Mouse (Mus musculus) spleen, adult 2 months (tissue): ENCODE results near the gene Zbtb49. TPM values are rescaled to one million over a fixed set of nuclear protein-coding genes. Genes with fewer than 3 reads are reported as not detected.
A peak's percentile ranks its signal among the peaks of the same experiment; 100 is the strongest.

Experiments used
- DNase-seq, 2 experiments: peaks; one replicate each; pipeline versions ENCODE4 v3.0.0 to v3.0.0-alpha.2; 2012 to 2021; ENCODE audit warnings: low spot score in 2 of 2, low read depth in 1 of 2
- H3K27ac ChIP-seq: fragments of 200-500 bp; 2 replicates; pipeline ENCODE4 v1.5.1; 2012; ENCODE audit warnings: low read length, inconsistent platforms; ENCODE audit not compliant: insufficient read depth
- H3K27me3 ChIP-seq: fragments of 200-500 bp; 2 replicates; pipeline ENCODE4 v1.6.1; 2012; ENCODE audit warnings: mild to moderate bottlenecking, moderate library complexity, low read length, inconsistent platforms; ENCODE audit not compliant: control insufficient read depth, insufficient read depth
- H3K36me3 ChIP-seq: fragments of 200-500 bp; 2 replicates; pipeline ENCODE4 v1.6.1; 2012; ENCODE audit warnings: mild to moderate bottlenecking, low read length, inconsistent platforms; ENCODE audit not compliant: control insufficient read depth, insufficient read depth
- H3K4me1 ChIP-seq: fragments of 200-500 bp; 2 replicates; pipeline ENCODE4 v1.6.1; 2011; ENCODE audit warnings: inconsistent platforms; ENCODE audit not compliant: control insufficient read depth, insufficient read depth, insufficient read length
- H3K4me3 ChIP-seq: fragments of 200-500 bp; 2 replicates; pipeline ENCODE4 v1.5.1; 2011; ENCODE audit warnings: mild to moderate bottlenecking, inconsistent platforms; ENCODE audit not compliant: insufficient read depth, insufficient read length; ENCODE audit errors: extremely low read depth
- CTCF ChIP-seq: fragments of 200-500 bp; IDR thresholded peaks from 2 replicates; pipeline ENCODE4 v1.5.1; 2011; ENCODE audit warnings: mild to moderate bottlenecking, inconsistent platforms; ENCODE audit not compliant: insufficient read depth, insufficient read length, insufficient replicate concordance; ENCODE audit errors: extremely low read depth
- POLR2A ChIP-seq: fragments of 200-500 bp; IDR thresholded peaks from 2 replicates; pipeline ENCODE4 v1.6.1; 2011; ENCODE audit warnings: low read depth, low read length, inconsistent platforms
- WGBS: fragments of 180-500 bp; shearing (Covaris S2); methylation state at CpG from one replicate; pipeline ENCODE4 v1.1.7; 2018; 5-methylcytosine and 5-hydroxymethylcytosine counted together
- polyA plus RNA-seq: library from polyadenylated mRNA; depleted of rRNA; stranded (reverse); fragments of >200 nt; gene quantifications from 2 replicates; pipeline ENCODE4 v1.2.3, GENCODE M21; 2012

Gene Zbtb49
- polyA plus RNA-seq, 1 experiment: 17.2 TPM

DNA sequence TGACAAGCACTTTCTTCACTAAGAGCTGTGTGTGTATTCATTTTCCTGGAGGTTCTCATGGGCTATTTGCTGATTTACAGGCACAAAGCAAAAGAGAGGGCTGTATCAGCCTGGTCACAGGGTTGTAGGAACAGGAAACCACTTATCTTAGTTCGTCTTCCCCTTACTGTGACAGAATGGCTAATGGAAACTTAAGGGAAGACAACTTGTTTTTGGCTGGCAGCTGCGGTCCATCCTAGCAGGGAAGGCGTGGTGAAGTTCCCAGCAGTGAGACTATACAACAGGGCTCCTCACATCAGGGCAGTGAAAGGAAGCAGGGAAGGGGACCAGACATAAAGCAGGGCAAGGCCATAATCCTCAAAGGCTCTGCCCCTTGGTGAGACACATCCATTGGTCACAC, 35.4 kb upstream of the Zbtb49 start:
- Histone ChIP-seq H3K4me3 (no peak overlapping the region), H3K36me3 (no peaks in the 10 kb centered on the region), H3K27me3 (no peaks in the 10 kb centered on the region), H3K27ac (no peak overlapping the region), H3K4me1 (no peaks in the 10 kb centered on the region)
- WGBS: 13% methylated on average over 3 of the region's 3 CpGs
- no peak for DNase-seq
- no peak for TF ChIP-seq CTCF
- TF ChIP-seq POLR2A: no peak

GRCm38 (mm10) chr5:38255195-38255594, 34.9 kb upstream of the Zbtb49 start:
- no peak for DNase-seq
- Histone ChIP-seq H3K27me3 (no peaks in the 10 kb centered on the region), H3K27ac (no peak overlapping the region), H3K4me1 (no peaks in the 10 kb centered on the region), H3K36me3 (no peaks in the 10 kb centered on the region), H3K4me3 (no peak overlapping the region)
- 40% methylated on average over 4 of the region's 4 CpGs for WGBS
- TF ChIP-seq POLR2A (no peak), CTCF (no peak)

DNA sequence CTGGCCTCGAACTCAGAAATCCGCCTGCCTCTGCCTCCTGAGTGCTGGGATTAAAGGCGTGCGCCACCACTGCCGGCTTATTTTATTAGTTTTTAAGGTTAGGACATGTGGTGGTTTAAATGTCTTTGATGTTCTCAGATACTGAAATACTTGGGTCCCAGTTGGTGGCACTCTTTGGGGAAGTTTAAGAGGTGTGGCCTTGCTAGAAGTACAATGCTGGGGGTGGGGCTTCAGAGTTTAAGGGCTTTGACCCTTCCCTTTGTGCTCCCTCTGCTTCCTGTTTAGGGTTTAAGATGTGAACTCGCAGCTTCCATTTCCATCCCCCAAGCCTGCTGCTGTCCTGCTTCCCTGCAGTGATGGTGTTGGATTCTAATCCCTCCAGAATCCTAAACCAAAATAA, 21.7 kb upstream of the Zbtb49 start:
- 86% methylated on average over 6 of the region's 6 CpGs for WGBS
- H3K27ac ChIP-seq: no peak overlapping the region
- DNase-seq: no peak
- TF ChIP-seq CTCF (no peak), POLR2A (no peak)
- H3K27me3 ChIP-seq: no peaks in the 10 kb centered on the region
- no peaks in the 10 kb centered on the region for H3K36me3 ChIP-seq
- no peak overlapping the region for H3K4me3 ChIP-seq
- H3K4me1 ChIP-seq: no peaks in the 10 kb centered on the region

DNA sequence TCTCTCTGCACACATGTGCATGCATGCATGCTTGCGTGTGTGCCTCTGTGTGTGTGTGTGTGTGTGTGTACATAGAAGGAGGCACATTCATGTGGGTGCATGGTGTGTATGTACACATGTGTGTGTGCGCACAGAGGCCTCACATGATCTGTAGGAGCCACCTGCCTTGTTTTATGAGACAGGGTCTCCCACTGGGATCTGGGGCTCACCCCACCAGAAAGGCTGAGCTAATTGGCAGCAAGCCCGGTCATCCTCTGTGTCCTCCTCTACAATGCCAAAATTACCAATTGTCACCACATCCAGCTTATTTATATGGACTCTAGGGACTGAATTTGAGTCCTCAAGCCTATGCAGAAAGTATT, 21.2 kb upstream of the Zbtb49 start:
- no peaks in the 10 kb centered on the region for H3K4me1 ChIP-seq
- no peaks in the 10 kb centered on the region for H3K36me3 ChIP-seq
- TF ChIP-seq CTCF (no peak), POLR2A (no peak)
- no peak overlapping the region for H3K4me3 ChIP-seq
- 92% methylated on average over 3 of the region's 3 CpGs for WGBS
- DNase-seq: no peak
- no peak overlapping the region for H3K27ac ChIP-seq
- no peaks in the 10 kb centered on the region for H3K27me3 ChIP-seq

GRCm38 (mm10) chr5:38240727-38241472, 20.6 kb upstream of the Zbtb49 start:
- Histone ChIP-seq H3K27ac (no peak overlapping the region), H3K36me3 (no peaks in the 10 kb centered on the region), H3K4me1 (no peaks in the 10 kb centered on the region), H3K4me3 (no peak overlapping the region), H3K27me3 (no peaks in the 10 kb centered on the region)
- TF ChIP-seq POLR2A (no peak), CTCF (no peak)
- no peak for DNase-seq
- 77% methylated on average over 5 of the region's 5 CpGs for WGBS

GRCm38 (mm10) chr5:38236627-38237026, 16.4 kb upstream of the Zbtb49 start:
- no peak overlapping the region for H3K27ac ChIP-seq
- DNase-seq: no peak
- WGBS: 85% methylated on average over 2 of the region's 2 CpGs
- no peak overlapping the region for H3K4me3 ChIP-seq
- H3K27me3 ChIP-seq: no peaks in the 10 kb centered on the region
- peaks cover 4% of the 10 kb centered on the region for H3K36me3 ChIP-seq
- TF ChIP-seq CTCF: no peak
- no peak for TF ChIP-seq POLR2A
- H3K4me1 ChIP-seq: no peaks in the 10 kb centered on the region

DNA sequence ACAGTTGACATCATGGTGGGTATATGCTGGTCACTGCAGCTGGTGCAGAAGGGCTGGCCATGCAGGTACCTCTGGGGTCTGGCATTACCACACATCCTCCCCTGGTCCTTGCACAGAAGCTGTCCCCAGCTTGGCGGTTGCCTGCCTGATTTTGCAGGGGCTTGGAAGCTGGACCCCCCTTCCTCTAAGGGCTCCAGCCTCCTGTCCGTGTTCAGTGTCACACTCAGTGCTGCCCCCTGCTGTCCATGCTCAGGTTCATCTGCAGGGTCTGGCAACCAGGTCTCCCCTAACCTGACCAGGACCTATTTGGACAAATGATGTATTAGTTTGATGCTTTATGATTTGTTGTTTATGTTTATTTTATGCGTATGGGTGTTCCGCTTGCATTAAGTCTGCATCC, 15.2 kb upstream of the Zbtb49 start:
- H3K4me1 ChIP-seq: no peaks in the 10 kb centered on the region
- H3K27ac ChIP-seq: no peak overlapping the region
- 78% methylated on average over 4 of the region's 4 CpGs for WGBS
- peak in 1 of 2 experiments; percentile 60 for DNase-seq
- H3K36me3 ChIP-seq: peaks cover 12% of the 10 kb centered on the region
- peak; percentile 69; the same call in 1 of the 2 replicates for TF ChIP-seq CTCF
- TF ChIP-seq POLR2A: no peak
- H3K4me3 ChIP-seq: no peak overlapping the region
- no peaks in the 10 kb centered on the region for H3K27me3 ChIP-seq
